Mouse (Mus musculus): ENCODE data around the gene Pla2g10.
A peak's percentile ranks its signal among the peaks of the same experiment; 100 is the strongest.
"Not testable (repeated sequence)": the region's sequence is repeated elsewhere in the genome, so short reads cannot be mapped to it uniquely, and the experiment has no call there.

Pla2g10 gene

GRCm38 (mm10) chr16:13730285-13731255 is at the start of gene Pla2g10:
Gene Pla2g10 (minus strand): TSS chr16:13730983.
- DNase-seq: no peak

DNA sequence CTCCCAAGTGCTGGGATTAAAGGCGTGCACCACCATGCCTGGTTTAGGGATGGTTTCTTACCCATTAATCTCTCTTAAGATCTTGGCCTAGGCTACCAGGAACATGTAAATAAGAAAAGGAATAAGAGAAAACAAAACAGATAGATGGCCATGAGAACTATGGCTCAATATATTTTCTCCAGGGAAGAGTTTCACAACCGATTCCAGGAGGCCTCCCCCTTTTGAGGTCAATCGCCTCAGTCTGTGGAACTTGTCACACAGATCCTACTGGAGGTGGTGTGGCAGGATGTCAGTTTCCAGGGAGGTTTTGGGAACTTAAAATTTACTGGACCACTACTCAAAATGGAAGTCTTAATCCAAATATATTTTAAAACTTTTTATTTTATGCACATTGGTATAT is 43.9 kb upstream of the Pla2g10 start:
- not testable (repeated sequence) for DNase-seq

DNA sequence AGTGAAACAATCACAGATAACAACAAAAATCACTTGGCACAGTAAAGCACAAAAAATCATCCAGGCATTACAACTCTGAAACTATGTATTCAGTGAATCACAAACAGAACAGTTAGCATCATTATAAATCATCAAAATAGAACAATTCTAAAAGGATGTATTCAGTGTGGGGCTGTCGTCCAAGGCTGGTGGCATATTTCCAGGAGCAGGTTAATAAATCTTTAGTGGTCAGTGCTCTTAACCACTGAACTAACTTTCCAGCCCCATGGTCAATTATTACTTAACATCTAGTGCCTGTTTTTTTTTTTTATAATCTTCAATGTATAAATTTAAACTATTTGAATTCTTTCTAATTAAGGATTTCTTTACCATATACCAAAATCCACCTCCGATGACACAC is 43.2 kb upstream of the Pla2g10 start:
- DNase-seq: not testable (repeated sequence)

DNA sequence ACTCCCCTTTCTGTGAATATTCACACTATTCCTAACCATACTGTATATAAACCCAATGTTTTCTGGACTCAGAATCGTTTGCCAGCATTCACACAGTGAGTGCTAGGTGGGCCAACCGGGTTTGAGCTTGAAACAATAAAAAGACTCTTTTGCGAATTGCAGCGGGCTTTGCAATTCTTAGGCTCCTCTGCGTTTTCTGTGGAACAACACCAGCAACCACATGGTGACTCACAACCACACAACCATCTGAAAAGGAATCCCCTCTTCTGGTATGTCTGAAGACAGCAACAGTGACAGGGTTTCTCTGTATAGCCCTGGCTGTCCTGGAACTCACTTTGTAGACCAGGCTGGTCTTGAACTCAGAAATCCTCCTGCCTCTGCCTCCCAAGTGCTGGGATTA is 41.3 kb upstream of the Pla2g10 start:
- not testable (repeated sequence) for DNase-seq

GRCm38 (mm10) chr16:13771603-13772002 is 40.8 kb upstream of the Pla2g10 start:
- not testable (repeated sequence) for DNase-seq

GRCm38 (mm10) chr16:13766367-13766766 is 35.6 kb upstream of the Pla2g10 start:
- DNase-seq: no peak

DNA sequence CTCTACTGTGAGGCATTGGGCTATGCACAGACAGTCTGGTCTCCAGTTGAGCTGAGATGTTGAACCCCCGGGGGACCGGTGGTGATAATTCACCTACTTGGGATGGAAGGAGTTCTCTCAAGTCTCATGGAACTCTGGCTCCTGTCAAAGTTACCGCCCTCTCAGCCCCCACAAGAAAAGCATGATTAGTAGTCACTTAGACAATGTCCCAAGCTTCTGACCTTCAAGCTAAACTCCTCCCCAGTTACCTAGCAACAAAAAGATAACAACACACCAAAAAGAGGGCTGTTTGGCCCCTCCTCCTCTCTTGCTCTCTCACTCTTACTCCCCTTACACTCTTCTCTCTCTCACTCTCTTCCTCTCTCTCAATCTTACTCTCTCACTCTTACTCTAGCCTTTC is 33.7 kb upstream of the Pla2g10 start:
- no peak for DNase-seq

DNA sequence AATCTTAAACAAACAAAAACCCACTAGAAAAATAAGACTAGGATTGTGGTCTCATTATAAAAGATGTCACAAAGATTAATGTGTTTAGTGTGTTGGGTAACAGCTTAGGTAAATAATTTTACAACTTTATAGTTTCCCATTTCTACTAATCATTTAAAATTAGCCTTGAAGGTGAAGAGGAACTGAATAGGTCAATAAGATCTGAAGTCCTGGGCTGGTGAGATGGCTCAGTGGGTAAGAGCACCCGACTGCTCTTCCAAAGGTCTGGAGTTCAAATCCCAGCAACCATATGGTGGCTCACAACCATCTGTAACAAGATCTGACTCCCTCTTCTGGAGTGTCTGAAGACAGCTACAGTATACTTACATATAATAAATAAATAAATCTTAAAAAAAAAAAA is 32.0 kb upstream of the Pla2g10 start:
- DNase-seq: not testable (repeated sequence)

- DNase-seq: no peak
Observed at GRCm38 (mm10) chr16:13757823-13758222, 27.0 kb upstream of the Pla2g10 start.

GRCm38 (mm10) chr16:13754400-13755190 is 23.8 kb upstream of the Pla2g10 start:
- DNase-seq: peak; percentile 93

DNA sequence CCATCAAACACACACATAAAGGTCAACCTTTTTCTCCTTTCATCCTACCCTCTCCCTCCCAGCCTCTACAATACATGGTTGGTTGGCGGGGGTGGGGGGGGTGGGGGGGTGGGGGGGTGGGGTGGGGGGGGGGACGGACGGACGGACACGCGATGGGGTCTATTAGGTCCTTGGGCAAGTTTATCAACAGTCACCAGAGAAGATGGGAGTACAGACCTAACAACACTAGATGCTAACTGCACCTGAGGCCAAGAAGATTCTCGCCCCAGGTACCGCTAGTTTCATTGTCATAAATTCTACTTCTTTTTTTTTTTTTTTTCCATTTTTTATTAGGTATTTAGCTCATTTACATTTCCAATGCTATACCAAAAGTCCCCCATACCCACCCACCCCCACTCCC is 23.2 kb upstream of the Pla2g10 start:
- no peak for DNase-seq

- no peak for DNase-seq
Observed at GRCm38 (mm10) chr16:13750626-13751025, 19.8 kb upstream of the Pla2g10 start.

GRCm38 (mm10) chr16:13749981-13750380 is 19.2 kb upstream of the Pla2g10 start:
- DNase-seq: no peak

DNA sequence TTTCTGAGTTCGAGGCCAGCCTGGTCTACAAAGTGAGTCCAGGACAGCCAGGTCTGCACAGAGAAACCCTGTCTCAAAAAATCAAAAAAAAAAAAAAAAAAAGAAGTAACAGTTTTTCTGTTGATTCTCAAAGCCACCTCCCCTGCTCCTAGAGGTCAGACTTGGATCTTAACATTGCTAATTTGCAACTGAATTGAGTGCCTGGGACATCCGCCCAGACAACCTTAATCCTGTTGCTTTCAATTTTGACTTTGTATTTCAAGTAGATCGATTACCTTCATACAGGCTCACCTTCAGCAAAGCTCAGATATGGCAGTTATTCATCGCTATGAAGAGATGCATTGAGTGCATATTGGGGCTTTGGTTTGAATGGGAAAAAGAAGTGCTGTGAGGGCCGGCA is 18.5 kb upstream of the Pla2g10 start:
- DNase-seq: no peak

DNA sequence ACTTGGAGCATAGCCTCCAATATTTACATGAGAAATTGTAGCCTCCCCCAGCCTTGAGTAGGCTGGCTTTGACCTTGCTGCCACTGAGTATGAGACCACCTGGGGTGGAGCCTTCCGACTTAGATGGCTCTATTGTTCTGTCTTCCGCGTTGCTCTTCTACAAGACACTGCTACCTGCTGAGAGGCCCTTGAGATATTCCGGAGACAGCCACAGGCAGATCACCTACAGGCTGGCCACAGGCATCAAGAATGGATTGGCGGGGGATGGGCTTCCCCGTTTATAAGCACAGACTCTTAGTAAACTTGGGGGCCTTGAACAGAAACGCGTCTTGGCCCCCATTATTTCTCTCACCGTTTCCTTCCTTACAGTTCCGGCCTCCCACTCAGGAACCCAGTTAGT is 18.0 kb upstream of the Pla2g10 start:
- DNase-seq: not testable (repeated sequence)

DNA sequence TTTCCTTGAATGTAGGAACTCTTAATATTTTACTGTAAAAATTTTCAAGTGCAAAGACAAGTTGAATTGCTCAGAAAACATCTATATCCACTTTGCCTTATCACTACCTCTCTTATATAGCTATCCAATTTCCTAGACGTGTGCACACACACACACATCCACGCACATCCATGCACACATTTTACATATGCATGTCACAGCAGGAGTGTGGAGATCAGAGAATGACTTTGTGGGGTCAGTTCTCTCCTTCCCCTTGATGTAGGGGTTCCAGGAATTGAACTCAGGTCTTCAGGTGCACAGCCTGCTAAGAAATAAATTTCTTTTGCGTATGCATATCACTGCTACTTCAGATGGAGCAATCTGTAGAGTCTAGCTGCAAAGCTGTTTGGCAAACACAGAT is 17.3 kb upstream of the Pla2g10 start:
- DNase-seq: no peak

- no peak for DNase-seq
Observed at GRCm38 (mm10) chr16:13747708-13748107, 16.9 kb upstream of the Pla2g10 start.

DNA sequence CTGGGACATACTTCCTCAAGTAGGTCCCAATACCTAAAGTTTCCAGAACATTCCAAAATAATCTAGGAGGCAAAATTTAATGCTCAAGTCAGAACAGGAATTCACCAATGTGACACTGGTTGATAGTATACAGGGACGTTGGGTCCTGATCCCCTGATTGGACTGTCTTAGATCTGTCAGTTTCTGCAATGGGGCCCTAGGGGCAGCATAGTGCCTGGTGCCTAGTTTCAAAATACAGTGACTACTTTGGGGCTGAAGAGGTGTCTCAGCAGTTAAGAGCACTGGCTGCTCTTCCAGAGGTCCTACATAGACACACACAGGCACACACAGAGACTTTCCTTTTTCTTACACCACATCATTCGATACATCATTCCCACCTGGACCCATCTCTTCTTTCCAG is 10.1 kb upstream of the Pla2g10 start:
- no peak for DNase-seq

DNA sequence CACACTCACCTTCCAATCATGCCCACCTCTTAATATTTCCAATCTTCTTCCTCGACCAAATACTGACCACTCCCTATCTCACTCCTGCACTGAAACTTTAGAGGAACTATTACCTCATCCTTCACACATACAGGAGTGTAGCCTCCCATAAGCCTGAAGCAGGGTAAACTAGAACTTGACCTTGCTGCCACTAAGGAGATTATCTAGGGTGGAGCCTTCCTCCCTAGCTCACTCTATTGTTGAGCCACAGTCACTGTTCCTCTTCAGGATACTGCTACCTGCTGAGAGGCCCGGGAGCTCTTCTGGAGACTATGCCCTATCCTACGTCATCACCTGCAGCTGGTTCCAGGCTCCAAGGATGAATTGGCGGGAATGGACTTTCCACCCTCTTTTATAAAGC is 8.3 kb upstream of the Pla2g10 start:
- DNase-seq: not testable (repeated sequence)

GRCm38 (mm10) chr16:13735977-13736376 is 5.2 kb upstream of the Pla2g10 start:
- DNase-seq: no peak

GRCm38 (mm10) chr16:13733518-13734137 is 2.8 kb upstream of the Pla2g10 start:
- DNase-seq: peak; percentile 52

DNA sequence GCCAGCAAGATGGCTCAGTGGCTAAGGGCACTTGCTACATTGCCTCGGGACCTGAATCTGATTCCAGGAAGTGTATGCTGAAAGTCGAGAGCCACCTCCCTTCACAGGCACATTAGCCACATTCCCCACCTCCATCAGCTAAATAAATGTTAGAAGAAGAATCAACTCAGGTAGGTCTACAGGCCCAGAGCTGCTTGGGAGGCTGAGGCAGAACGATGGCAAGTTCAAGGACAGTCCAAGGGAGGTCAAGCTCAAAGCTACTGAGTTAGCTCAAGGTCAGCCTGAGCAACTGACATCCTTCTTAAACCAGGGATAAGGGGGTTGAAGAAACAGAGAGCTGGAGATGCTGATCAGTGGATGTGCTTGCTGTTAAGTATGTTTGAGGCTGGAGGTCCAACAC is 2.0 kb upstream of the Pla2g10 start:
- no peak for DNase-seq

- DNase-seq: no peak
Observed at GRCm38 (mm10) chr16:13729428-13729827, 1.4 kb downstream of the Pla2g10 start.
